Mouse (Mus musculus): ENCODE data around the gene B430305J03Rik. TPM values are rescaled to one million over a fixed set of nuclear protein-coding genes. Genes with fewer than 3 reads are reported as not detected.

Gene B430305J03Rik
- total and polyA plus RNA-seq, 3 experiments = 0.14 to 0.53 (median 0.49) TPM

- TF ChIP-seq POLR2AphosphoS5 (IDR thresholded peaks at IDR 0.05; ENCODE audit: insufficient replicate concordance, low read depth, low read length) = no peak
- no peak for TF ChIP-seq GATA1 (IDR thresholded peaks at IDR 0.05; ENCODE audit: borderline replicate concordance, low read length)
- TF ChIP-seq GATA2 (IDR thresholded peaks at IDR 0.05; ENCODE audit: borderline replicate concordance, low read depth, low read length) = no peak
- TF ChIP-seq TAL1 (conservative IDR thresholded peaks at IDR 0.05; ENCODE audit: low read depth, low read length) = no peak
- TF ChIP-seq CTCF (IDR thresholded peaks at IDR 0.05; ENCODE audit: low read depth, low read length) = no peak
- Histone ChIP-seq H3K27me3 (ENCODE audit: insufficient read depth, low read length) (peaks cover 9% of the 10 kb centered on the region), H3K4me3 (ENCODE audit: low read depth, low read length) (no peak overlapping the region), H3K4me1 (ENCODE audit: insufficient read depth, low read depth, low read length) (no peaks in the 10 kb centered on the region), H3K36me3 (replicated peaks) (no peaks in the 10 kb centered on the region), H3K9me3 (replicated peaks) (no peaks in the 10 kb centered on the region)
- ATAC-seq (ENCODE audit: extremely low read depth, insufficient number of reproducible peaks, low FRiP score, poor library complexity, severe bottlenecking) (no peak), DNase-seq (ENCODE audit: low spot score) (no peak)
Observed at GRCm38 (mm10) chr3:61340321-61340720, 25.4 kb downstream of the B430305J03Rik start.

GRCm38 (mm10) chr3:61337230-61337629 is 28.5 kb downstream of the B430305J03Rik start:
- H3K4me3 ChIP-seq (ENCODE audit: low read depth, low read length) = no peak overlapping the region
- peaks cover 9% of the 10 kb centered on the region for H3K27me3 ChIP-seq (ENCODE audit: insufficient read depth, low read length)
- TF ChIP-seq GATA1 (IDR thresholded peaks at IDR 0.05; ENCODE audit: borderline replicate concordance, low read length) (no peak), POLR2AphosphoS5 (IDR thresholded peaks at IDR 0.05; ENCODE audit: insufficient replicate concordance, low read depth, low read length) (no peak), GATA2 (IDR thresholded peaks at IDR 0.05; ENCODE audit: borderline replicate concordance, low read depth, low read length) (no peak), TAL1 (conservative IDR thresholded peaks at IDR 0.05; ENCODE audit: low read depth, low read length) (no peak), CTCF (IDR thresholded peaks at IDR 0.05; ENCODE audit: low read depth, low read length) (no peak)
- no peaks in the 10 kb centered on the region for H3K36me3 ChIP-seq (replicated peaks)
- ATAC-seq (ENCODE audit: extremely low read depth, insufficient number of reproducible peaks, low FRiP score, poor library complexity, severe bottlenecking) = no peak
- H3K9me3 ChIP-seq (replicated peaks) = no peaks in the 10 kb centered on the region
- DNase-seq (ENCODE audit: low spot score) = no peak
- no peaks in the 10 kb centered on the region for H3K4me1 ChIP-seq (ENCODE audit: insufficient read depth, low read depth, low read length)

- no peak for TF ChIP-seq TAL1 (conservative IDR thresholded peaks at IDR 0.05; ENCODE audit: low read depth, low read length)
- no peak for TF ChIP-seq CTCF (IDR thresholded peaks at IDR 0.05; ENCODE audit: low read depth, low read length)
- no peak for TF ChIP-seq POLR2AphosphoS5 (IDR thresholded peaks at IDR 0.05; ENCODE audit: insufficient replicate concordance, low read depth, low read length)
- TF ChIP-seq GATA1 (IDR thresholded peaks at IDR 0.05; ENCODE audit: borderline replicate concordance, low read length) = no peak
- no peak for TF ChIP-seq GATA2 (IDR thresholded peaks at IDR 0.05; ENCODE audit: borderline replicate concordance, low read depth, low read length)
- no peaks in the 10 kb centered on the region for H3K9me3 ChIP-seq (replicated peaks)
- no peaks in the 10 kb centered on the region for H3K4me1 ChIP-seq (ENCODE audit: insufficient read depth, low read depth, low read length)
- peaks cover 6% of the 10 kb centered on the region for H3K27me3 ChIP-seq (ENCODE audit: insufficient read depth, low read length)
- H3K36me3 ChIP-seq (replicated peaks) = no peaks in the 10 kb centered on the region
- H3K4me3 ChIP-seq (ENCODE audit: low read depth, low read length) = no peak overlapping the region
- ATAC-seq (ENCODE audit: extremely low read depth, insufficient number of reproducible peaks, low FRiP score, poor library complexity, severe bottlenecking) = no peak
- no peak for DNase-seq (ENCODE audit: low spot score)
Observed at GRCm38 (mm10) chr3:61336205-61336604, 29.5 kb downstream of the B430305J03Rik start.

- no peaks in the 10 kb centered on the region for H3K4me1 ChIP-seq (ENCODE audit: insufficient read depth, low read depth, low read length)
- TF ChIP-seq TAL1 (conservative IDR thresholded peaks at IDR 0.05; ENCODE audit: low read depth, low read length) (no peak), GATA1 (IDR thresholded peaks at IDR 0.05; ENCODE audit: borderline replicate concordance, low read length) (no peak), POLR2AphosphoS5 (IDR thresholded peaks at IDR 0.05; ENCODE audit: insufficient replicate concordance, low read depth, low read length) (no peak), GATA2 (IDR thresholded peaks at IDR 0.05; ENCODE audit: borderline replicate concordance, low read depth, low read length) (no peak), CTCF (IDR thresholded peaks at IDR 0.05; ENCODE audit: low read depth, low read length) (no peak)
- no peak for ATAC-seq (ENCODE audit: extremely low read depth, insufficient number of reproducible peaks, low FRiP score, poor library complexity, severe bottlenecking)
- no peak for DNase-seq (ENCODE audit: low spot score)
- no peaks in the 10 kb centered on the region for H3K9me3 ChIP-seq (replicated peaks)
- H3K4me3 ChIP-seq (ENCODE audit: low read depth, low read length) = no peak overlapping the region
- no peaks in the 10 kb centered on the region for H3K27me3 ChIP-seq (ENCODE audit: insufficient read depth, low read length)
- H3K36me3 ChIP-seq (replicated peaks) = no peaks in the 10 kb centered on the region
Observed at GRCm38 (mm10) chr3:61321632-61322031, 44.1 kb downstream of the B430305J03Rik start.

- no peaks in the 10 kb centered on the region for H3K36me3 ChIP-seq (replicated peaks)
- no peaks in the 10 kb centered on the region for H3K4me1 ChIP-seq (ENCODE audit: insufficient read depth, low read depth, low read length)
- DNase-seq (ENCODE audit: low spot score) (no peak), ATAC-seq (ENCODE audit: extremely low read depth, insufficient number of reproducible peaks, low FRiP score, poor library complexity, severe bottlenecking) (no peak)
- no peaks in the 10 kb centered on the region for H3K27me3 ChIP-seq (ENCODE audit: insufficient read depth, low read length)
- TF ChIP-seq GATA1 (IDR thresholded peaks at IDR 0.05; ENCODE audit: borderline replicate concordance, low read length) = no peak
- TF ChIP-seq POLR2AphosphoS5 (IDR thresholded peaks at IDR 0.05; ENCODE audit: insufficient replicate concordance, low read depth, low read length) = no peak
- TF ChIP-seq TAL1 (conservative IDR thresholded peaks at IDR 0.05; ENCODE audit: low read depth, low read length) = no peak
- no peak for TF ChIP-seq CTCF (IDR thresholded peaks at IDR 0.05; ENCODE audit: low read depth, low read length)
- TF ChIP-seq GATA2 (IDR thresholded peaks at IDR 0.05; ENCODE audit: borderline replicate concordance, low read depth, low read length) = no peak
- no peak overlapping the region for H3K4me3 ChIP-seq (ENCODE audit: low read depth, low read length)
- H3K9me3 ChIP-seq (replicated peaks) = no peaks in the 10 kb centered on the region
Observed at GRCm38 (mm10) chr3:61320031-61320430, 45.7 kb downstream of the B430305J03Rik start.

- no peaks in the 10 kb centered on the region for H3K36me3 ChIP-seq (replicated peaks)
- no peak for ATAC-seq (ENCODE audit: extremely low read depth, insufficient number of reproducible peaks, low FRiP score, poor library complexity, severe bottlenecking)
Observed at GRCm38 (mm10) chr3:61315002-61315401, 50.7 kb downstream of the B430305J03Rik start.

More at GRCm38 (mm10) chr3:61315002-61315401, 50.7 kb downstream of the B430305J03Rik start:
- H3K4me3 ChIP-seq (ENCODE audit: low read depth, low read length) = no peak overlapping the region
- no peaks in the 10 kb centered on the region for H3K4me1 ChIP-seq (ENCODE audit: insufficient read depth, low read depth, low read length)
- TF ChIP-seq TAL1 (conservative IDR thresholded peaks at IDR 0.05; ENCODE audit: low read depth, low read length) (no peak), POLR2AphosphoS5 (IDR thresholded peaks at IDR 0.05; ENCODE audit: insufficient replicate concordance, low read depth, low read length) (no peak)
- DNase-seq (ENCODE audit: low spot score) = no peak
- no peaks in the 10 kb centered on the region for H3K27me3 ChIP-seq (ENCODE audit: insufficient read depth, low read length)
- no peaks in the 10 kb centered on the region for H3K9me3 ChIP-seq (replicated peaks)

Other genes starting within 250 kb of the B430305J03Rik start
- 5.8 and 7.8 TPM in 2 replicates for gene Rap2b, start 4.3 kb downstream of the B430305J03Rik start, total RNA-seq (2014; fragmentation: Nextera tagmentation)
- gene Rap2b, start 4.3 kb downstream of the B430305J03Rik start, total RNA-seq (2017) = 6.6 and 7.5 TPM in 2 replicates
- gene Rap2b, start 4.3 kb downstream of the B430305J03Rik start, polyA plus RNA-seq (2012) = 6.9 and 7.1 TPM in 2 replicates